Mouse (Mus musculus): Measurements from ENCODE around the gene Ncapg2.

DNA sequence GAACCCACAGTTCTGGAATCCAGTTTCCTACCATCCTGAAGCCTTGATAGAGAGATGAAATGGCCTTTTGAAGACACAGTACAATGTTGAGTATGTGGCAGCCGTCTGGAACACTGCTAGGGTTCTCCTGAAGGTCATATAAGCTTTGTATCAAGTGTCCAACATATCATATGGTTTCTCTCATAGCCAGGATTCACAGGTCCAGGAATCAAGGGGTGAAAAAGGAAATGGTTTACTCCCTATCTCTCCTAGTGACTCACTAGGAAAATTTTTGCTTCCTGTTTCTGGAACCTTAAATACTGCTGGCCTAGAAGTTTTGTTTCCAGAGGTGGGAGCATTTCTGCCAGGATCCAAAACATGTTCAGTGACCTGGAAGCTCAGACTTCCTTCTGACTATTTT lies 15.3 kb upstream of the Ncapg2 start:
- TF ChIP-seq EP300 (IDR thresholded peaks at IDR 0.05; ENCODE audit: insufficient read depth, low read depth, low read length), result no peak
- no peak for TF ChIP-seq POLR2A (IDR thresholded peaks at IDR 0.05; ENCODE audit: insufficient read depth, low read depth, low read length)
- no peak for TF ChIP-seq CTCF (IDR thresholded peaks at IDR 0.05)
